Mouse (Mus musculus) kidney, postnatal 0 days (tissue): Measurements from ENCODE around the gene Tvp23a. TPM values are rescaled to one million over a fixed set of nuclear protein-coding genes. Genes with fewer than 3 reads are reported as not detected.

Experiments
- ATAC-seq: fragments of 200-750 bp; cut with Nextera tagmentation; replicated peaks from 2 replicates; pipeline ENCODE4 v1.8.0; 2017; ENCODE audit warnings: low read depth, moderate number of reproducible peaks, moderate TSS enrichment, moderate library complexity; ENCODE audit not compliant: low FRiP score
- DNase-seq: peaks from one replicate; pipeline ENCODE4 v3.0.0-alpha.2; 2016; ENCODE audit warnings: low spot score
- H3K27ac ChIP-seq: fragments of 300-500 bp; sonication (generic); 2 replicates; pipeline ENCODE4 v1.5.1; 2014; ENCODE audit warnings: mild to moderate bottlenecking
- H3K27me3 ChIP-seq: fragments of 300-500 bp; sonication (generic); 2 replicates; pipeline ENCODE4 v1.6.1; 2014; ENCODE audit warnings: low read length, mixed read lengths; ENCODE audit not compliant: insufficient read depth
- H3K36me3 ChIP-seq: fragments of 300-500 bp; sonication (generic); 2 replicates; pipeline ENCODE4 v1.6.1; 2014; ENCODE audit warnings: low read length, mixed read lengths; ENCODE audit not compliant: insufficient read depth
- H3K4me1 ChIP-seq: fragments of 300-500 bp; sonication (generic); replicated peaks from 2 replicates; pipeline ENCODE4 v1.6.1; 2014; ENCODE audit warnings: antibody characterized with exemption, low read length, mixed read lengths; ENCODE audit not compliant: insufficient read depth
- H3K4me2 ChIP-seq: fragments of 300-500 bp; sonication (generic); 2 replicates; pipeline ENCODE4 v1.6.1; 2014; ENCODE audit warnings: mild to moderate bottlenecking, low read length, moderate library complexity, mixed read lengths
- H3K4me3 ChIP-seq: fragments of 300-500 bp; sonication (generic); replicated peaks from 2 replicates; pipeline ENCODE4 v1.5.1; 2014; ENCODE audit warnings: low read depth, low read length
- H3K9ac ChIP-seq: fragments of 300-500 bp; sonication (generic); 2 replicates; pipeline ENCODE4 v1.6.1; 2014; ENCODE audit warnings: low read depth, low read length
- H3K9me3 ChIP-seq: fragments of 300-500 bp; sonication (generic); replicated peaks from 2 replicates; pipeline ENCODE4 v1.6.1; 2016; ENCODE audit warnings: low read length, inconsistent platforms, mixed read lengths
- CTCF ChIP-seq: IDR thresholded peaks from 2 replicates; pipeline ENCODE4 v1.5.1; 2016; ENCODE audit warnings: antibody characterized with exemption, low read depth, mild to moderate bottlenecking, moderate library complexity
- WGBS: fragments of 180-500 bp; shearing (Covaris S2); extraction: QIAGEN DNeasy Blood & Tissue Kit; methylation state at CpG from one replicate; pipeline ENCODE4 v1.1.7; 2014; 5-methylcytosine and 5-hydroxymethylcytosine counted together
- polyA plus RNA-seq: library from polyadenylated mRNA; unstranded; fragments of >200 nt; fragmentation: Nextera tagmentation; extraction: Ambion mirVana; gene quantifications from 2 replicates; pipeline ENCODE4 v1.2.1, GENCODE M21; 2015

Tvp23a gene
- polyA plus RNA-seq, 1 experiment from 2014 or later: 5.9 TPM

DNA sequence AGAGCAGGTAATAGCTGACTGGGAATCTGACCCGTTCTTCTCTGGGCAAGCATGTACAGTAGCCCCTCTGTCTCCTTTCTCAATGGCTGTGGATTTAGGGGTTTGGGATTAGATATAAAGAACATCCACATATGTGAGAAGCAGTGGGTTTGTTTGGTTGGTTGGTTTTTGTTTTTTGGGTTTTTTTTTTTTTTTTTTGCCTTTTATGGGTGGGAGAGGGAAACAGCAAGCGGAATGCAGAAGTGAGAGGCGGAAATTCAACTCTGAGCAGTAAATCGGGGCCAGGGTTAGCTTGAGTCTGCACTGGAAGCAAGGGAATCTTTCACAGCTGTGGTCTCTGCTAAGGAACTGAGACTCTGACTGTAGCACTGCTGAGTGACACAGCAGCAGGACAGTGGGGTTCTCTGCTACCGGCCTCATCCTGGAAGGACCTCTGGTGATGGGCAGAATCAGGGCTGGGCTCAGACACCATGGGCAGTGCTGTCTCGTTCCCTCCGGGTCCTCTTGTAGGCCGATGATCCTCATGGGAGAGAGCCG lies 29.4 kb downstream of the Tvp23a start:
- peaks cover 54% of the 10 kb centered on the region for H3K36me3 ChIP-seq
- no peak for TF ChIP-seq CTCF
- DNase-seq: no peak
- H3K27ac ChIP-seq: no peak overlapping the region
- no peaks in the 10 kb centered on the region for H3K9me3 ChIP-seq
- no peaks in the 10 kb centered on the region for H3K27me3 ChIP-seq
- H3K9ac ChIP-seq: no peak overlapping the region
- 90% methylated on average over 9 of the region's 9 CpGs for WGBS
- H3K4me2 ChIP-seq: no peak overlapping the region
- no peak for ATAC-seq
- no peaks in the 10 kb centered on the region for H3K4me1 ChIP-seq
- no peak overlapping the region for H3K4me3 ChIP-seq

- no peak for DNase-seq
- TF ChIP-seq CTCF: peak; percentile 47
- 0 out of 2 replicates have a peak, but pooled peaks cover 3% of the 10 kb centered on the region for H3K4me1 ChIP-seq
- WGBS: 99% methylated on average over 4 of the region's 4 CpGs
- H3K9ac ChIP-seq: no peak overlapping the region
- no peaks in the 10 kb centered on the region for H3K27me3 ChIP-seq
- H3K36me3 ChIP-seq: peaks cover 45% of the 10 kb centered on the region
- H3K4me2 ChIP-seq: no peak overlapping the region
- H3K4me3 ChIP-seq: no peak overlapping the region
- ATAC-seq: no peak
- no peaks in the 10 kb centered on the region for H3K9me3 ChIP-seq
- no peak overlapping the region for H3K27ac ChIP-seq
Measured at GRCm38 (mm10) chr16:10416866-10417265, 30.3 kb downstream of the Tvp23a start.

DNA sequence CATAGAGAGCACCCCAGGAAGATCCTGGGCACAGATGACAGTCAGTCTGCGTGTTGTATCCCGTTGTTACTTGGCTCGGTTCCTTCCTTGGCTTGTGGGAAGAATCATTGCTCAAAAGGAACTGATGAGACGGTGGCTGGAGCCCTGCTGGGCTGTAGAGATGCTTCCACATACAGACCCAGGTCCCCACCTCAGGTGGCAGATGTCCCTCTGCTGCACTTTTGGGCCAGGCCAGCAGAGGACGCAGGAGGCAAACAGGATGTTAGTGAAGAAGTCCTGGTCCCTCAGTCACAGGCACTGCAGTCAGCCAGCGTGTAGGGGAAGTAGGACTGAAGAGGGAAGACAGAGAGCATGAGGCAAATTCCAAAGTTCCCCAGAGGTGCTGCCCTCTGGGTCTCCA lies 31.2 kb downstream of the Tvp23a start:
- Histone ChIP-seq H3K27me3 (no peaks in the 10 kb centered on the region), H3K27ac (no peak overlapping the region), H3K36me3 (peaks cover 37% of the 10 kb centered on the region), H3K4me2 (no peak overlapping the region), H3K4me1 (0 out of 2 replicates have a peak, but pooled peaks cover 3% of the 10 kb centered on the region), H3K4me3 (no peak overlapping the region), H3K9ac (no peak overlapping the region), H3K9me3 (no peaks in the 10 kb centered on the region)
- peak; percentile 19 for DNase-seq
- ATAC-seq: no peak
- peak; percentile 63 for TF ChIP-seq CTCF
- WGBS: 85% methylated on average over 6 of the region's 6 CpGs

DNA sequence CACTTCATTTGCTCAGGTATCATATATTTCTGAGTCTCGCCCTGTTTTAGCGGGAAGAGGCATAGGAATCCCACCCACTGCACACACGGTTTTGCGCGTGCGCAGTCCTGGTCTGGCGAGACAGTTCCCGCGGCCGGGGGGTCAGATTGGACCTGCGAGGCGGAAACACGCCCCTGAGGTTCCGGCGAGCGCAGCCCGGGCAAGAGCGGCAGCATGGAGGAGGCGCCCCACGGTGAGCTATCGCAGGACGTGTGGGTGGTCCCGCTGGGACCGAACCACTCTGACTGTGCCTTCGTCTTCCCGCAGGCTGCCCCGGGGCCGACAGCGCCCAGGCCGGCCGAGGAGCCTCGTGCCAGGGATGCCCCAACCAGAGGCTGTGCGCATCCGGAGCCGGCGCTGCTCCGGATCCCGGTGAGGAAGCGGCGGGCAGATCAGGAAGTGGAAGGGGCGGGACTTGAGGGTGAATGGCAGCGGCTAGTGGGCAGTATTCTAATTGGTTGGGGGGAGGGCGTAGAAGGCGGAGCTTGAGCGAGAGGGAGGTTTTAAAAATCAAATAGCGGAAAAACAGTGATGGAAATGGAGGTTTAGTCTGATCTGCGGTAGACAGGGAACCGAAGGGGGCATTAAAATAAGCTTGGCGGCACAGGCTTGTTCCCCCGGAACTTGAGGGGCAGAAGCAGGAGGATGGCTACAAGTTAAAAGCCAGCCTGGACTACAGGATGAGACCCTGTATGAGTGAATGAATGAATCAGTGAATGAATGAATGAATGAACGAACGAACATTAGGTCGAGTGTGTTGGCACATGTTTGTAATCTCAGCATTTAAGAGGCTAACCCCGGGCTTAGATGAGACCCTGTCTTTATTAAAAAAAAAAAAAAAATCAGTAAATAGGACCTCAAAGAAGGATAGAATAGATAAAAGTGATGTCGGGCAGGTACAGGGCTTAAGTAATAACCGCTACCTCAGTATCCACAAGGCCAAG lies 35.1 kb downstream of the Tvp23a start, which contains the start of gene Nubp1:
Gene Nubp1 (plus strand): TSS at position 185 of the 983 bp plus-strand sequence.
- H3K27me3 ChIP-seq: no peaks in the 10 kb centered on the region
- peak within 1 kb of the TSS; percentile 55 for H3K4me3 ChIP-seq
- 0 out of 2 replicates have a peak, but pooled peaks have one; percentile 19 for TF ChIP-seq CTCF
- H3K9me3 ChIP-seq: no peaks in the 10 kb centered on the region
- DNase-seq (peak; percentile 98), ATAC-seq (peak; percentile 95)
- peak within 1 kb of the TSS; percentile 92 for H3K27ac ChIP-seq
- H3K9ac ChIP-seq: peak within 1 kb of the TSS; percentile 67
- H3K4me1 ChIP-seq: 0 out of 2 replicates have a peak, but pooled peaks cover 3% of the 10 kb centered on the region
- H3K4me2 ChIP-seq: peak within 1 kb of the TSS; percentile 67
- peaks cover 20% of the 10 kb centered on the region for H3K36me3 ChIP-seq
- WGBS: 3% methylated on average over 56 of the region's 56 CpGs

DNA sequence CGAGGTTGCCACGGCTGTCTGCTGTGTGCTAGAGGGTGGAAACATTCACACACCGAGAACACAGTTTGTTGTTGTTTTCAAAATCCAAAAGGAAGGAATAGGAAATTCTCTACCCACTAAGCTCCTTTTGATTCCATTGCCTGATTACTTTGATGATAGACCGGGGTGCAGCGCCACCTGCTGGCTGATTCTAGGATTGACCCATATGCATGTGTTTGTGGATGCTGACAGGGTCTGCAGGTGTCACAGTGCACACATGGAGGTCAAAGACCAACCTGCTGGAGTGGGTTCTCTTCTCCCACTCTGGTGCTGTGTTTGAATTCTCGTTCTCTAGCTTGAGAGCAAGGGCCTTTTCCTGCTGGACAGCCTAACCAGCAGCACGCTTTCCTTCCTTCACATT lies 48.0 kb downstream of the Tvp23a start:
- Histone ChIP-seq H3K27ac (no peak overlapping the region), H3K9ac (no peak overlapping the region), H3K4me2 (no peak overlapping the region), H3K27me3 (no peaks in the 10 kb centered on the region), H3K4me1 (0 out of 2 replicates have a peak, but pooled peaks cover 6% of the 10 kb centered on the region), H3K36me3 (no peaks in the 10 kb centered on the region), H3K9me3 (no peaks in the 10 kb centered on the region), H3K4me3 (no peak overlapping the region)
- peak; percentile 99 for TF ChIP-seq CTCF
- DNase-seq: peak; percentile 83
- ATAC-seq: no peak
- WGBS: 38% methylated on average over 7 of the region's 7 CpGs

GRCm38 (mm10) chr16:10398755-10399154 lies 48.4 kb downstream of the Tvp23a start:
- Histone ChIP-seq H3K27me3 (no peaks in the 10 kb centered on the region), H3K4me3 (no peak overlapping the region), H3K4me2 (no peak overlapping the region), H3K9ac (no peak overlapping the region), H3K4me1 (0 out of 2 replicates have a peak, but pooled peaks cover 6% of the 10 kb centered on the region), H3K27ac (no peak overlapping the region), H3K36me3 (no peaks in the 10 kb centered on the region), H3K9me3 (no peaks in the 10 kb centered on the region)
- TF ChIP-seq CTCF: no peak
- DNase-seq (no peak), ATAC-seq (no peak)
- 62% methylated on average over 5 of the region's 5 CpGs for WGBS
